Mouse (Mus musculus) cerebellum, adult 2 months (tissue): ENCODE results near the gene Amacr.

Experiments used
- CTCF ChIP-seq: fragments of 200-500 bp; IDR thresholded peaks from 2 replicates; pipeline ENCODE4 v1.5.1; 2011; ENCODE audit warnings: low read depth, mild to moderate bottlenecking, control low read depth, low read length, moderate library complexity, borderline replicate concordance; ENCODE audit not compliant: insufficient read depth
- POLR2A ChIP-seq: fragments of 200-500 bp; IDR thresholded peaks from 2 replicates; pipeline ENCODE4 v1.6.1; 2011; ENCODE audit warnings: low read length, control low read depth, borderline replicate concordance; ENCODE audit not compliant: insufficient read depth

DNA sequence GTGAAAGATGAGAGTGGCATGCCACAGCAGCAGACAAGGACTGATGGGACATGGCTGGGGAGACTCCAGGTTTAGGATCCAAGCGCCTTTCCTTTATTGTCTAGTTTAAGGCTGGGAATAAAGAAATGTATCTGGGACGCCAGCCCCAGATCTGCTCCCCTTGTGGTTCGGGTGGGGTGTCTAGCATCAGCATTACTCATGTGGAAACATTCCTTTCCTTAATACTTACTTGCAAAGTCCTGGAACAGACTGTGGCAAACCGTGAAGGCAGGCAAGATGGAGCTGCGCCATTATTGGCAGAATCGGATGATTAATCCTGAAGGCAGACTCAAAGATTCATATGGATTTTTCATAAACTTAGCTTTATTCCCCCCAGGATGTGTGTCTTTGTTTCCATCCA, 39.7 kb upstream of the Amacr start:
- TF ChIP-seq CTCF: no peak
- no peak for TF ChIP-seq POLR2A
